Mouse (Mus musculus) ES-CJ7 (cell line): ENCODE results near the gene Clk1.
A peak's percentile ranks its signal among the peaks of the same experiment; 100 is the strongest.

Source experiments
- DNase-seq: peaks from one replicate; pipeline ENCODE4 v3.0.0; 2011; ENCODE audit warnings: low read depth, low spot score

Clk1 gene

GRCm38 (mm10) chr1:58423371-58424248 lies at the start of gene Clk1:
Clk1 (minus strand) TSS chr1:58424066.
- DNase-seq = peak; percentile 95

GRCm38 (mm10) chr1:58465561-58465960 lies 41.7 kb upstream of the Clk1 start:
- no peak for DNase-seq

- DNase-seq = no peak
These were observed 41.2 kb upstream of the Clk1 start for GRCm38 (mm10) chr1:58465042-58465441.

GRCm38 (mm10) chr1:58463935-58464334 lies 40.1 kb upstream of the Clk1 start:
- no peak for DNase-seq

GRCm38 (mm10) chr1:58460566-58460965 lies 36.7 kb upstream of the Clk1 start:
- no peak for DNase-seq

GRCm38 (mm10) chr1:58458867-58459266 lies 35.0 kb upstream of the Clk1 start:
- DNase-seq = no peak

GRCm38 (mm10) chr1:58458175-58458574 lies 34.3 kb upstream of the Clk1 start:
- peak; percentile 40 for DNase-seq

- DNase-seq = no peak
These were observed 30.4 kb upstream of the Clk1 start for GRCm38 (mm10) chr1:58454316-58454715.

- DNase-seq = peak; percentile 60
These were observed 24.5 kb upstream of the Clk1 start for GRCm38 (mm10) chr1:58448396-58448795.

- DNase-seq = no peak
These were observed 23.9 kb upstream of the Clk1 start for GRCm38 (mm10) chr1:58447766-58448165.

GRCm38 (mm10) chr1:58445861-58446260 lies 22.0 kb upstream of the Clk1 start:
- DNase-seq = no peak

GRCm38 (mm10) chr1:58445143-58445722 lies 21.4 kb upstream of the Clk1 start, which contains the start of the genes Nif3l1 and Ppil3:
Nif3l1 (plus strand) TSS chr1:58445151.
Ppil3 (minus strand) TSS chr1:58445486.
- peak; percentile 97 for DNase-seq

GRCm38 (mm10) chr1:58444691-58445090 lies 20.8 kb upstream of the Clk1 start:
- no peak for DNase-seq

- peak; percentile 96 for DNase-seq
These were observed 685 bp upstream of the Clk1 start for GRCm38 (mm10) chr1:58424551-58424950.

- DNase-seq = peak; percentile 73
These were observed 987 bp downstream of the Clk1 start for GRCm38 (mm10) chr1:58422879-58423278.

GRCm38 (mm10) chr1:58420961-58421360 lies 2.9 kb downstream of the Clk1 start:
- peak; percentile 57 for DNase-seq

GRCm38 (mm10) chr1:58420032-58420431 lies 3.8 kb downstream of the Clk1 start:
- DNase-seq = peak; percentile 32

- no peak for DNase-seq
These were observed 7.8 kb downstream of the Clk1 start for GRCm38 (mm10) chr1:58416048-58416447.

- DNase-seq = no peak
These were observed 8.4 kb downstream of the Clk1 start for GRCm38 (mm10) chr1:58415442-58415841.

- no peak for DNase-seq
These were observed 13.1 kb downstream of the Clk1 start for GRCm38 (mm10) chr1:58410776-58411175.

GRCm38 (mm10) chr1:58410198-58410588 lies 13.7 kb downstream of the Clk1 start:
- no peak for DNase-seq

- DNase-seq = no peak
These were observed 14.2 kb downstream of the Clk1 start for GRCm38 (mm10) chr1:58409553-58410197.
